Mouse (Mus musculus): Measurements from ENCODE around the gene Cd34.
A peak's percentile ranks its signal among the peaks of the same experiment; 100 is the strongest.

The Cd34 gene

GRCm38 (mm10) chr1:194938715-194939114 is at the start of gene Cd34:
TSS of gene Cd34 (plus strand) at chr1:194938819.
- DNase-seq (ENCODE audit: low spot score in 2 of 2), result peak; percentile 74 to 76

- DNase-seq (ENCODE audit: low spot score in 2 of 2), result no peak
Observed at GRCm38 (mm10) chr1:194894513-194894912, 44.1 kb upstream of the Cd34 start.

- no peak for DNase-seq (ENCODE audit: low spot score in 2 of 2)
Observed at GRCm38 (mm10) chr1:194895287-194895686, 43.3 kb upstream of the Cd34 start.

DNA sequence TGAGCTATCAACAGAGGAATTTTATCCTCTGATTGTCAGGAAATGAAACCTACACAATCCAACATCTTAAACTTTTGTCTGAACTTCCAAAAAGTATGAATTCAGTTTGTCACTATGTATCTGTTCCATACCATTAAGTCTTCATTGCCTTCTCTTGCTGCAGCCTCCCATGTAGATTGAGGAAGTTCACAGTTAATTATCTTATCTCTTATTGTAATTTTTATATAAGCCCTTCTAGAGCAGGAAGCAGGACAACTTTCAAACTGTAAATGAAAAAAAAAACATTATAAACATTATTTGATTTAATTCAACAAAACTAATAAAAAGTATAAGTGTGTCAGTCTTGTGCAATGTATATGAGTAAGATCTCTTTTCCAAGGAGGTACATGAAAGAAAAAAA is 37.5 kb upstream of the Cd34 start:
- no peak for DNase-seq (ENCODE audit: low spot score in 2 of 2)

- DNase-seq (ENCODE audit: low spot score in 2 of 2), result no peak
Observed at GRCm38 (mm10) chr1:194901826-194902225, 36.8 kb upstream of the Cd34 start.

GRCm38 (mm10) chr1:194908956-194909355 is 29.7 kb upstream of the Cd34 start:
- DNase-seq (ENCODE audit: low spot score in 2 of 2), result no peak

GRCm38 (mm10) chr1:194925753-194926350 is 12.8 kb upstream of the Cd34 start:
- DNase-seq (ENCODE audit: low spot score in 2 of 2), result no peak

GRCm38 (mm10) chr1:194927887-194928286 is 10.7 kb upstream of the Cd34 start:
- no peak for DNase-seq (ENCODE audit: low spot score in 2 of 2)

- DNase-seq (ENCODE audit: low spot score in 2 of 2), result no peak
Observed at GRCm38 (mm10) chr1:194929275-194929971, 9.2 kb upstream of the Cd34 start.

- DNase-seq (ENCODE audit: low spot score in 2 of 2), result peak; percentile 63 to 66
Observed at GRCm38 (mm10) chr1:194929972-194930355, 8.7 kb upstream of the Cd34 start.

DNA sequence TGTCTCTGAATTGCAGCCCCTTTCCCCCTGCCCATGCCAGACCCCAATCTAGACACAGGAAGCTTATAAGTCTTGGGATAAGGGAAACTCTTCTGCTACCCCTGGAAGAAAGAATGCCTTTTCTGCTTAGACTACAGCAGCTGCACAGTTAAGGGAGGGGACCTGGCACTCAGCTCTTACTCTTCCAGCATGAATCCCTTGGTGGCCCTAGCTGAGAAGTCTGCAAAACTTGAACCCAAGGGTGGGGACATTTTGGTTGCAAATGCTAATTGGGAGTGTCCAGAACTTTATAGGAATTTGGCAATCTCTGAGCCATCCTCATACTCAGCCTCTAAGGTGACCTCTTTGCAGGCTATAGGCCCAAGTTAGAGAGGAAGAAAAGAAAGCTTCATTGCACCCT is 7.9 kb upstream of the Cd34 start:
- peak in 1 of 2 experiments; percentile 31 for DNase-seq (ENCODE audit: low spot score in 2 of 2)

DNA sequence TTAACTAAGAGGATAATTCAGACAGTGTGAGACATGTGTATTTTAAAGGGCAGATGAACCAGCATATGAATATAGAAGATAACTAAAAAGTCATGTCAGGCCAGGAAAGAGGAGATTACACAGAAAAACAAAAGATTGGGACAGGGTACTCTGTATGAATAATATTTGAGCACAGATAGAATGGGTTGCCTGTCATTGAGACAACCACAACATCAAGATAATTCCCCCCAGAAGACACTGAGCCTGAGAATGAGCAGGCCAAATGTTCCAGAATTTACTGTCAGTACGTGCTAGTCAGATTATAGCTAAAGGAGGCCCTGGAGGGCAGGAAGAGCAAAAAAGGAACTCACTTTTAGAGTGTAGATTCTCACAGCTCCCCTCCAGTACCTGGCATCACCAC is 3.3 kb upstream of the Cd34 start:
- DNase-seq (ENCODE audit: low spot score in 2 of 2), result no peak

DNA sequence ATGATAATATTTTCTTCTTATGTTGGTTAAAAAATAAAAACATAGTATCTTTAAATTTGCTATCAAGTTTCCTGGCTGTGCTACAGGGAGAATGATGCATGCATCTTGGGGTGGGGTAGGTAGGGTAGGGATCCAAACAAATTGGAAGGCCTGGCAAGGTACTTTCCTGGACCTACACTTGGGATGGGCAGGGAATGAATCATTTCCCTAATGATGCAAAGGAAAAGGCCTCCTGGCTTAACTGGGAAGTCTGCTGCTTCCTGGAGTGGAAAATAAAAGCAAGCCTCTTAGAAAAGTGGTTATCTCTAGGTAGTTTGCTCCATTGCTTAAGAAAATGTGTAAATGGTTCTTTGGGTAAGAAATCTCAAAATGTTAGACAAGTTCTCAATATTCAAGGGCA is 2.9 kb downstream of the Cd34 start:
- DNase-seq (ENCODE audit: low spot score in 2 of 2), result no peak

GRCm38 (mm10) chr1:194942912-194943311 is 4.3 kb downstream of the Cd34 start:
- DNase-seq (ENCODE audit: low spot score in 2 of 2), result no peak

DNA sequence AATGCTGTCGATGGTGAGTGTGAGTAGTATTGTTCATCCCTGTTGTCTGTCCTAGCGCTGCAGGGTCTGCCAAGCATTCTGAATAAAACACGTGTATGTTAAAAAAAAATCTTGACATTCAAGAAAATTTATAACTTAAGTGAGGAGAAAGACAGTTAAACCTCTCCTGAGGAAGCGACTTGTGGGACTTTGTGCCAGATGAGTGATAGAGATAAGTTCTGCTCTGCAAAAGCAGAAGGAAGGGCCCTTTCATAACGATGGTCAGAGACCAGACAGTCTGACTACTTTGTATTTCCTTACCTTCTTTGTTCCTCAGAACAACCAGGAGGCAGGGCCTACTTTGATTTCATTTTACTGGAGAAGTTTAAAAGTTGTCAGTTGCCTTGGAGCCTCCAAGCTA is 4.9 kb downstream of the Cd34 start:
- no peak for DNase-seq (ENCODE audit: low spot score in 2 of 2)

DNA sequence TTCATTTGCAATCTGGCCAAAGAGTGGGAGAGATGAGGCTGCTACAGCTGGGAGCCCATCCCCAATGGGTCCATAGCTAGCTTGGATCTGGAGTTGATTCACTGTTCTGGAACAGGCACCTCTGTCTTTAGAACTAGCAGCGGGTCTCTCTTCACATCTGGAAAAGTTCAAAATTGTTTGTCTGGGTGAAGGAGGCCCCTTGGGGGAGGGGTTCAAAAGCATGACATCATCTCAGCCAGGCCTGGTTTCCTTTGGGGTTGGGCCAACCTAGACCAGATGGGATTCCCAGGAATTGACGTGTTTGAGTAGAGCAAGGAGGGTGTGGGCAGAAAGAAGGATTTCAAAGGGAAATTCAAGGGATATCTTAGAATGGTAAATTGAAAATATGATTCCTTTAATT is 6.8 kb downstream of the Cd34 start:
- DNase-seq (ENCODE audit: low spot score in 2 of 2), result peak in 1 of 2 experiments; percentile 22

DNA sequence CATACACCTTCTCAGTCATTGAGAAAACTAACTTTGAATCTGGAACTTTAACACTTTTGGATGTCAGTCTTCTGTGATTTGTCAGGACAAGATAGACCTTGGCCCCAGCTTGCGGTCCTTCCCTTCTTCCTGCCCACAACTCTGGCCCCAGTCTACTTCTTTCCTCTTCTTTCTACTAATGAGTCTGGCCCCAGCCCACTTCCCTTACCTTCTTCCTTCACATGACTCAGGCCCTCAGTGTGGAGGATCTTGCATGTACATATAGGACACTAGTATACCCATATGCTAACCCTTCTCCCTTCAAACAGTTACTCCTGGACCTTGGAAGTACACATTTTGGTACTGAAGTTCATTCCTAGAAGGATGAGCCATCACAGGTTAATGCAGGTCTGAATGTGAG is 7.8 kb downstream of the Cd34 start:
- DNase-seq (ENCODE audit: low spot score in 2 of 2), result no peak

DNA sequence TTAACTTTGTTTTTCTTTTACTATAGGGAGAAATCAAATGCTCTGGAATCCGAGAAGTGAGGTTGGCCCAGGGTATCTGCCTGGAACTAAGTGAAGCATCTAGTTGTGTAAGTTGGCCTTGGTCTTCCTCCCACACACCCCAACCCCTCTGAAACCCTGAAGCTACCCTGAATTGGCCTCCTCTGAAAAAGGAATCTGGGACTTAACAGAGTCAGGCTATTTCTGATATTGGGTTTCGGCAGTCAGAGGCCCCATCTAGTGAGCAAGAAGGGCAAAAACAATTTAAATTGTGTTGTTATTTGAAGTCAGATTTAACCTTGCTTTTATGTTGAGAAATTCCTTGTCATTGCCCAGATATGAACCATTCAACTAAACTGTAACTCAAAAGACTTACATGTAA is 12.3 kb downstream of the Cd34 start:
- peak in 1 of 2 experiments; percentile 21 for DNase-seq (ENCODE audit: low spot score in 2 of 2)

DNA sequence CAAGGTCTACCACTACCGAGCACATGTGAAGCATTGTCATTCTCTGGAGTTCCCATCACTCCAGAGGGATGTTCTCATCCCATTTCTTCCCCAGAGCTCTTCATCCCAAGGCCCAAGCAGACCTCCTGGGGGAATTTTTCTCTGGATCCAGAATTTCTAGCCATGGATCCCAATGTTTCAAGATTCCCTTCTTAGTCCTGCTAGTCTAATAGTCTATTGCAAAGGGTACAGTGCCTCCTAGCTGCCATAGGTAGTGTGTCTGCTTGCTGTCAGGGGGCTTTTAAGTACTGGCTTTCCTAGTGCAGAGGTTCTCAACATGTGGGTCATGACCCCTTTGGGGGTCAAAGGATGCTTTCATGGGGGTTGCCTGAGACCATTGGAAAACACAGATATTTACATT is 14.3 kb downstream of the Cd34 start:
- no peak for DNase-seq (ENCODE audit: low spot score in 2 of 2)

GRCm38 (mm10) chr1:194954694-194955093 is 16.1 kb downstream of the Cd34 start:
- no peak for DNase-seq (ENCODE audit: low spot score in 2 of 2)

- no peak for DNase-seq (ENCODE audit: low spot score in 2 of 2)
Observed at GRCm38 (mm10) chr1:194955749-194956148, 17.1 kb downstream of the Cd34 start.

GRCm38 (mm10) chr1:194957021-194957420 is 18.4 kb downstream of the Cd34 start:
- DNase-seq (ENCODE audit: low spot score in 2 of 2), result no peak

DNA sequence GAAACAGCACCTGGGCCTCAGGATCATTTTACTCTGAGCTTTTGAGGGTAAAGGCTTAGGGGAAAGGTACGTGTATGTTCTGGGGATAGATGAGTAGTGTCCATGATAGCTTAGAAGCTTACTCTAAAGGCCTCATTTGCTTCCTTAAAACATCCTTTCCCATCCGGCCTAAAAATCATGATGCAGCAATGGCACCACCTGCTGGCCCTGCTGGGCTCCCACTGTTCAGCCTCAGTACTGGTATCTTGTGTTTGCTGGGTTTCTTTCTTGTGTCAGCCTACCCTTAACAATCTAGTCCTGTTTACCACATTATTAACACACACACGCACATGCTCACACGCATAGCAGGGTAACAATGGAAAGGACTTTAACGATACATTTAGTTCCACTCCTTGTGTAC is 23.6 kb downstream of the Cd34 start:
- DNase-seq (ENCODE audit: low spot score in 2 of 2), result peak in 1 of 2 experiments; percentile 26

GRCm38 (mm10) chr1:194962712-194963111 is 24.1 kb downstream of the Cd34 start:
- DNase-seq (ENCODE audit: low spot score in 2 of 2), result no peak
